Mouse (Mus musculus) liver, embryonic 14.5 days (tissue): Measurements from ENCODE around the gene Syt7.

Source experiments
- CTCF ChIP-seq: IDR thresholded peaks from 2 replicates; pipeline ENCODE4 v1.5.1; 2016; ENCODE audit warnings: antibody characterized with exemption, low read depth, control low read depth
- EP300 ChIP-seq: IDR thresholded peaks from 2 replicates; pipeline ENCODE4 v1.6.1; 2016; ENCODE audit warnings: antibody characterized with exemption, low read depth

GRCm38 (mm10) chr19:10464427-10464826, 75.5 kb downstream of the Syt7 start:
- TF ChIP-seq CTCF, result no peak
- TF ChIP-seq EP300, result no peak
